Mouse (Mus musculus): ENCODE results near the gene Ubxn6. TPM values are rescaled to one million over a fixed set of nuclear protein-coding genes. Genes with fewer than 3 reads are reported as not detected.

The Ubxn6 gene
- polyA plus RNA-seq, 1 experiment: 69.3 TPM

DNA sequence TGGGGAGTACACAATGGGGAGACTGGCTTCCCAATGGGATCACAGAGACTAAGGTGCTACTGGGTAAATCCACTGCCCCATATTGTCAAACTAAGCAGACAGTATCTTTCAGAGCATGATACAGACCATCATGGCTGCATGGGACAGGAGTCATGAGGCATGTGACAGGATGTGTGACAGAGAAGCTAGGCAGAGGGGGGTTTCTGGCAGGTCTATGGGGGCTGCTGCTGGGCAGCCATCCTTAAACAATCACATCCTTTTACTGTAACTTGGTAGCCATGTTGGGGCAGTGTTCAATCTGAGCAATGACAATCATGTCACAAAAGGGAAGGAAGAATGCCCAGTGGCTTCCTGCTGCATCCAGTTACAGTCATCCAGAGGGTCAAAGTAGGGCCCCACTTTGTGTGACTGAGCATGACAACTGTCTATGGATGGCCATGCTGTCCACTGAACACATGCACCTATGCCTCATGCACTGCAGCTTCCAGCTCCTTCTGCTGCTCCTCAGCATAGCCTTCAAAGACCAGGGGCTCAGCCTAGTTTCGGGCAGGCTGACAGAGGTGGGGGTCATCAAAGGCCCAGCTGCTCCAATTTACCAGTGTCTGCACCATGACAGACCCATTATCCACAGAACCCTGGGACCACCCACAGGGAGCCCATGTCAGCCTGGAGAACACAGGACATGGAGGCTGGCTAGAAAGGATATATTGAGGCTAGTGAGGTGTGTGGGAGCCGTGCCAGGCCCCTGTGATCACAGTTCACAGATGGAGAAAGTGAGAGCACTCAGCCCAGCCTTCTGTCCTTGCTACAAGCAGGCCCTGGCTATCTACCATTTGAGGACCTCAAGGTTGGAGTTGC lies 52.5 kb downstream of the Ubxn6 start:
- TF ChIP-seq CTCF (IDR thresholded peaks at IDR 0.05; ENCODE audit: insufficient read depth, low read length) (no peak), POLR2A (IDR thresholded peaks at IDR 0.05; ENCODE audit: borderline replicate concordance, extremely low read depth, low read depth, low read length) (no peak)

DNA sequence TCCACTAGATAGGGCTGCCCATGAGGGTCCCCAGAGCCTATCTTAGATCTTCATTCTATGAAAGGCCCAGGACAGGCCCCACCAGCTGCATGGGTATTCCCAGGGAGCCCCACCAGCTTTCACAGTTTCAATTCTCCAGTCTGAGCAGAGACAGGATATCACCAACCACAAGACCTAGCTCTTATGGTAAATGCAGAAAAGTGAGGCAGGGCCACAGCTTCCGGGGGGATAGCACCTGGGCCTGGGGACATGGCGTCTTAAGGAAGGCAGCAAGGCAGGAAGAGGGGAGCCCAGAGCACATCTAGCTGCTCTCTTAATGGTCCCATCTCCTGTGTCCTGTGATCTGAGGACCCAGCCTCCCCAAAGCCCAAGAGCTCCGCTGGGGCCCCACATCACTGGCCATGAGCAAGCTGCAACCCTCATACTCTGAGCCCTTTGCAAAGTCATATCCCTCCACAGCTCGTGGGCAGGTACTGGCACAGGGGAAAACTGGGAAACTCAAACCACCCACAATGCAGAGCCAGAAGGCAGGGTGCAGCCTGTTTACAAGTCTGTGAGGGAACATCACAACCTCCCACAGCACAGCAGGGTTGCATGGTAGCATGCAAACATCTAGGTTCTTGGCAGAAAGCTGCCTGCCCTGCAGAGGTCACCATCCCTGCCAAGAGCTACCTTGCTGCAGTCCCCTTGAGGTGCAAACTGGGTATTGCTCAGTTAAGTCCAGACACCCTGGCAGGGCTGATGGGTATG lies 53.5 kb downstream of the Ubxn6 start:
- DNase-seq: no peak
- Histone ChIP-seq H3K4me3 (replicated peaks; ENCODE audit: extremely low read depth, low read depth, low read length) (no peak overlapping the region), H3K4me1 (ENCODE audit: control insufficient read depth, insufficient read depth, low read length) (peaks cover 21% of the 10 kb centered on the region)
- 72% methylated on average over 4 of the region's 4 CpGs for WGBS
- no peak for TF ChIP-seq CTCF (IDR thresholded peaks at IDR 0.05; ENCODE audit: insufficient read depth, low read length)
- TF ChIP-seq POLR2A (IDR thresholded peaks at IDR 0.05; ENCODE audit: borderline replicate concordance, extremely low read depth, low read depth, low read length): no peak

More for the DNA sequence above, 52.5 kb downstream of the Ubxn6 start:
- H3K4me3 ChIP-seq (replicated peaks; ENCODE audit: extremely low read depth, low read depth, low read length): no peak overlapping the region
- DNase-seq: no peak
- peaks cover 21% of the 10 kb centered on the region for H3K4me1 ChIP-seq (ENCODE audit: control insufficient read depth, insufficient read depth, low read length)
- WGBS: 76% methylated on average over 2 of the region's 2 CpGs

DNA sequence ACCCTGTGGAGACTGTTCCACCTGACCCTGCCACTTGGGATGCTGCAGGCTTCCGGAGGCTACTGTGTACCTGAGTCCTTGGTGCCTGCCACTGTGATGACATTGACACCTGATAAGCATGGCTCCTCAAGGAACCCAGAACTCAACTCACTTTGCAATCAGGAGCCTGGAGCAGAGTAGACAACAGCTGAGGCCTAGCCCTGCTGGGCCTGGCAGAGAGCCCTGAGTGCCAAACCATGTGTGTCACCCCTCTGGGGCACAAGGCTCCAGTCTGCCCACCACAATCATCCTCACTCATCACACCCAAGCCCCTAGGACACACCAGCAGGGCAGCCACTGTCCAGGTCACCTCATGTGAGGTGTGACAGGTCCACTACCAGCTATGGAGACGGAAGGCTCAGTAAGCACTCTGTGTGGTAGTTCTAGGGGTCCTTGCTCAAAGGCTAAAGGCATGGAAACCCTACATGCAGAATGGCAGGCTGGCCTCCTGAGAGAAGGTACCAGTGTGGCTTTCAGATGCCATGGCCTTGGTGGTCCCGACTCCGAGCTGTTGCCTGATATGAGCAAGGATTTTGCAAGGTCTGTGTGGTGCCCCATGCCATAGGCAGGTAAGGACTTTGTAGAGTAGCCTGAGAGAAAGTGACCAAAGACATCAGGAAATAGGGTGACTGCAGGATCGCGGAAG lies 54.3 kb downstream of the Ubxn6 start:
- no peak for DNase-seq
- Histone ChIP-seq H3K4me3 (replicated peaks; ENCODE audit: extremely low read depth, low read depth, low read length) (no peak overlapping the region), H3K4me1 (ENCODE audit: control insufficient read depth, insufficient read depth, low read length) (peaks cover 21% of the 10 kb centered on the region)
- WGBS: 81% methylated on average over 6 of the region's 6 CpGs
- TF ChIP-seq POLR2A (IDR thresholded peaks at IDR 0.05; ENCODE audit: borderline replicate concordance, extremely low read depth, low read depth, low read length): no peak

DNA sequence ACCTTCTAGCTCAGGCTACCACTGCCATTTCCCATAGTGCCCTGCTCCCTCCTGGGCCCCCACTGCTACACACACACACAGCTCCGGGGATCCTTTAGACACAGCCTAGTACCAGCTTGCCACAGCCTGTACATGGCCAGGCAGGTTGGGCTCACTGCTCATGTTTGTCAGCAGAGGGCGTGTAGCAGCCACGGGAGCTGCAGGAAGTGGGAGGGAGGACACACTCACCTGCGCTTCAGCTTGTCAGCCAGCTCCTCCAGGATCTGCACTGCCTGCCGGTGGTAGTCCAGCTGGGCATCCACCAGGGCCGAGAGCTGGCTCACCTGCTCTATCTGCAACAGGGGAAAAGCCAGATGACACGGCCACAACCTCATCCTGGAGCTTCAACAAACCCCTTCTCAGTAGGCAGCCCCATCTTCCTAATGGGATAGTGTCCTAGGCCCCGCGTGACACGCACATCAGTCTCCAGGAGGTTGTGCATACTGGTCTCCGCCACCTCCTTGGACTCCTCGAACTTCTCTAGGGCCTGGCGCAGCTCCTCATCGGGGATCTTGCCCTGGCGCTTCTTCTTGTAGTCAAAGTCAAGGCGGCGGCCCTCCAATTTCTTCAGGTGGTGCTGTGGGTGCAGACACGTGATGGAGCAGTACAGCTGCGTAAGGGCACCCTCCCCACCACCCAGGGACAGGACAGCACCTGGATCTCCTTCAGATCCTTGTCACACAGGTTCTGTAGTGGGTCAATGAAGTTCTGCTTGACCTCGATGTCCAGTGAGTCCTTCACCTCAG lies 56.3 kb downstream of the Ubxn6 start:
- peak; percentile 33 for DNase-seq
- Histone ChIP-seq H3K4me1 (ENCODE audit: control insufficient read depth, insufficient read depth, low read length) (peaks cover 13% of the 10 kb centered on the region), H3K4me3 (replicated peaks; ENCODE audit: extremely low read depth, low read depth, low read length) (no peak overlapping the region)
- WGBS: 67% methylated on average over 20 of the region's 20 CpGs
- TF ChIP-seq POLR2A (IDR thresholded peaks at IDR 0.05; ENCODE audit: borderline replicate concordance, extremely low read depth, low read depth, low read length) (no peak), CTCF (IDR thresholded peaks at IDR 0.05; ENCODE audit: insufficient read depth, low read length) (peak; percentile 51)

DNA sequence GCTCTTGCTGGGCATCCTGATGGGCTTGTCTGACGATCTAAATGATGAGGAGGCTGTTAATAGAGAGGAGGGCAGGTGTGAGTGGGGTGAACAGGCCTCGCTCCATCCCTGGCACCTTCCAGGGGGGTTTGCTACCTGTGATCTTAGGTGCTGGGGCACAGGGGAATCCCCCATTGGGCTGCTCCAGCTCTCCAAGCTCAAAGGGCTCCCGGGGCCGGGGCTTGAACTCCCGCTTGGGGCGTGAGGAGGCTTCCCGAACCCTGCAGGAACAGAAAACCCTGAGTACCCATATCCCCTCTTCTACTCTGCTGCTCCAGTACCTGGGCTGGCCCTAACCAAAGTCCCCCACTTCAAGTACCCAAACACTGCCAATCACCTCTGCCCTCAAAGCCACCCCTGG lies 57.0 kb downstream of the Ubxn6 start:
- H3K4me1 ChIP-seq (ENCODE audit: control insufficient read depth, insufficient read depth, low read length): peaks cover 6% of the 10 kb centered on the region
- no peak for DNase-seq
- H3K4me3 ChIP-seq (replicated peaks; ENCODE audit: extremely low read depth, low read depth, low read length): no peak overlapping the region
- TF ChIP-seq POLR2A (IDR thresholded peaks at IDR 0.05; ENCODE audit: borderline replicate concordance, extremely low read depth, low read depth, low read length) (no peak), CTCF (IDR thresholded peaks at IDR 0.05; ENCODE audit: insufficient read depth, low read length) (no peak)
- 83% methylated on average over 7 of the region's 7 CpGs for WGBS

Other genes with a start within 250 kb of the Ubxn6 start
- 0.35 and 0.90 TPM in 2 replicates for gene Zfp119a, start 196.1 kb downstream of the Ubxn6 start, polyA plus RNA-seq (2012; rRNA removed)
- gene Zfp959, start 182.9 kb downstream of the Ubxn6 start, polyA plus RNA-seq (2012; rRNA removed): 0.96 and 1.2 TPM in 2 replicates
- gene Zfp119b, start 125.5 kb downstream of the Ubxn6 start, polyA plus RNA-seq (2012; rRNA removed): 0.29 and 0.70 TPM in 2 replicates
- 7.3 and 12.4 TPM in 2 replicates for gene Ebi3, start 122.4 kb downstream of the Ubxn6 start, polyA plus RNA-seq (2012; rRNA removed)
- gene Yju2, start 115.9 kb downstream of the Ubxn6 start, polyA plus RNA-seq (2012; rRNA removed): 8.8 and 9.5 TPM in 2 replicates
- 1.6 and 1.9 TPM in 2 replicates for gene Shd, start 104.6 kb downstream of the Ubxn6 start, polyA plus RNA-seq (2012; rRNA removed)
- gene Fsd1, start 88.5 kb downstream of the Ubxn6 start, polyA plus RNA-seq (2012; rRNA removed): 0.17 and 0.31 TPM in 2 replicates
- gene Stap2, start 69.4 kb downstream of the Ubxn6 start, polyA plus RNA-seq (2012; rRNA removed): 53.4 and 60.4 TPM in 2 replicates
- 99.7 and 103 TPM in 2 replicates for gene Mpnd, start 69.3 kb downstream of the Ubxn6 start, polyA plus RNA-seq (2012; rRNA removed)
- gene Sh3gl1, start 38.4 kb downstream of the Ubxn6 start, polyA plus RNA-seq (2012; rRNA removed): 72.8 and 74.1 TPM in 2 replicates
- gene Chaf1a, start 34.6 kb downstream of the Ubxn6 start, polyA plus RNA-seq (2012; rRNA removed): 1.6 and 2.3 TPM in 2 replicates
- 44.8 and 47.2 TPM in 2 replicates for gene Hdgfl2, start 4.6 kb upstream of the Ubxn6 start, polyA plus RNA-seq (2012; rRNA removed)
- 25.2 and 38.9 TPM in 2 replicates for gene Plin4, start 34.8 kb upstream of the Ubxn6 start, polyA plus RNA-seq (2012; rRNA removed)
- 5.5 and 8.6 TPM in 2 replicates for gene Plin5, start 42.6 kb upstream of the Ubxn6 start, polyA plus RNA-seq (2012; rRNA removed)
- gene Lrg1, start 47.0 kb upstream of the Ubxn6 start, polyA plus RNA-seq (2012; rRNA removed): 174 and 240 TPM in 2 replicates
- gene Sema6b, start 65.3 kb upstream of the Ubxn6 start, polyA plus RNA-seq (2012; rRNA removed): 12.5 and 21.2 TPM in 2 replicates
- gene Tnfaip8l1, start 87.4 kb upstream of the Ubxn6 start, polyA plus RNA-seq (2012; rRNA removed): 3.5 and 3.6 TPM in 2 replicates
- 42.4 and 48.7 TPM in 2 replicates for gene Mydgf, start 108.9 kb upstream of the Ubxn6 start, polyA plus RNA-seq (2012; rRNA removed)
- gene Dpp9, start 143.9 kb upstream of the Ubxn6 start, polyA plus RNA-seq (2012; rRNA removed): 65.8 and 71.9 TPM in 2 replicates
- 28.2 and 29.4 TPM in 2 replicates for gene Fem1a, start 181.8 kb upstream of the Ubxn6 start, polyA plus RNA-seq (2012; rRNA removed)
- gene Ticam1, start 201.8 kb upstream of the Ubxn6 start, polyA plus RNA-seq (2012; rRNA removed): 17.1 and 18.1 TPM in 2 replicates
- 39.4 and 39.6 TPM in 2 replicates for gene Plin3, start 217.8 kb upstream of the Ubxn6 start, polyA plus RNA-seq (2012; rRNA removed)
- gene Arrdc5, start 225.3 kb upstream of the Ubxn6 start, polyA plus RNA-seq (2012; rRNA removed): not detected in 2 replicates
- gene Uhrf1, start 228.3 kb upstream of the Ubxn6 start, polyA plus RNA-seq (2012; rRNA removed): 2.6 and 3.2 TPM in 2 replicates